Comparison of ENCODE assay signal across 11 mouse cellular contexts in the genomic region with DNA sequence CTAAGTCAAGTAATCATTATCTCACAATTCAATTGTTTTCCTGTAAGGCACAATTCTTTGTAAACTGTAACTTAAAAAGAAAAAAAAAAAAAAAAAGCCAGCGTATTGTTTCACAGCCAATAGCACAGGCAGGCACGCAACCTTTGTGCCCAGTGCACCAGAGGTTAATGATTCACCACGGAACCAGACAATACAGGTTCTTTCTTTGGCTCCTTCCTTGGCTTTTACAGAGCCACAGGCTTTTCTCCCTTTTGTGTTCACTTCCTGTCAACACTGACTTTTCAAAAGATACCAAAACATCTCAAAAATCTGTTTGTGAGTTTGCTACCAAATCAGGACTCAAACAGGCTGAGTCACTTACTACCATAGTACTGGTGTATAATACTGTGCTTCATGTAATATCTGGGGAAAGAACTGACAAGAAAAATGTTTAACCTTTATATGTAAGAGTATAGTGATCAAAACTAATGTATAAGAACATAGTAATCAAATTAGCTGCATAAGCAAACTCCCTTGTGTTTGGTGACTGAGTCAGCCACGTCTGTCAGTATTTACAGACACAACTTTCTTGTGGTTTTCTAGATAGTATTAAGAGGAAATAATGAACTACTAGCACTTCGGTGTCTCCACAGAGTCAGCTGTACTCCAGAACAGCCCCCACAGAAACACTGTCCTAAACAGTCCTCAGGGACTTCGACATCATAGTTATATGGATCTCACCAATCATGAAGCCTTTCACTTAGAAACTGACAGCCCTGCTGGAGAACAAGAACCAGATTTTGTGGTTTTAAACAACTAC. TPM values are rescaled to one million over a fixed set of nuclear protein-coding genes. Genes with fewer than 3 reads are reported as not detected.
A peak's percentile ranks its signal among the peaks of the same experiment; 100 is the strongest.
DNase-seq lines count a peak whose midpoint lies in the region; ATAC-seq and TF ChIP-seq lines count a peak whose summit lies in the region.
"Had no signal": no experiment of that assay in that cellular context is flagged by ENCODE, and none has a peak within 500 bp of the region (broad histone marks: within the 10 kb centered on the region; RNA-seq: fewer than 3 reads in every experiment).

No protein-coding gene starts in this region.

- no peak overlapping the region for H3K9ac ChIP-seq in hindbrain, postnatal 0 days (replicated peaks; ENCODE audit: low read length)
- no peak overlapping the region for H3K9ac ChIP-seq in MEL (ENCODE audit: control insufficient read depth, low read depth, low read length, poor library complexity, severe bottlenecking)
- no peak overlapping the region for H3K9ac ChIP-seq in liver, postnatal 0 days (replicated peaks)
- H3K9ac ChIP-seq: embryonic facial prominence, embryonic 12.5 days; hindbrain, embryonic 13.5 days had no signal

- H3K36me3 ChIP-seq in hindbrain, embryonic 10.5 days: peaks cover 13% of the 10 kb centered on the region; the same call in 1 of the 2 replicates
- H3K36me3 ChIP-seq in hindbrain, postnatal 0 days (ENCODE audit: insufficient read depth, low read length): no peaks in the 10 kb centered on the region
- peaks cover 0 to 2% of the 10 kb centered on the region in 2 experiments; a peak in 3 of 4 replicates for H3K36me3 ChIP-seq in MEL (ENCODE audit: control insufficient read depth in 1 of 2, insufficient read depth in 2 of 2, low read length in 2 of 2)
- peaks cover 3% of the 10 kb centered on the region for H3K36me3 ChIP-seq in liver, postnatal 0 days (replicated peaks; ENCODE audit: insufficient read depth, low read length)
- H3K36me3 ChIP-seq: embryonic facial prominence, embryonic 12.5 days had no signal

- H3K79me2 ChIP-seq in MEL (ENCODE audit: control insufficient read depth, insufficient read depth, low read length, poor library complexity): no peaks in the 10 kb centered on the region

- TF ChIP-seq EP300 in MEL (IDR thresholded peaks at IDR 0.05; ENCODE audit: low read depth in 1 of 2, low read length in 2 of 2): no peak
- TF ChIP-seq EP300 in liver, postnatal 0 days (IDR thresholded peaks at IDR 0.05; ENCODE audit: low read depth): no peak

- WGBS in hindbrain, embryonic 10.5 days: 46% methylated on average over 6 of the region's 6 CpGs
- 43% methylated on average over 6 of the region's 6 CpGs for WGBS in hindbrain, postnatal 0 days
- WGBS in liver, postnatal 0 days (ENCODE audit: insufficient replicate concordance): 33% methylated on average over 6 of the region's 6 CpGs

- no peak overlapping the region for H3K4me2 ChIP-seq in hindbrain, postnatal 0 days (ENCODE audit: low read depth, low read length)
- H3K4me2 ChIP-seq in liver, postnatal 0 days (ENCODE audit: low read depth, low read length): no peak overlapping the region
- H3K4me2 ChIP-seq: embryonic facial prominence, embryonic 12.5 days; hindbrain, embryonic 13.5 days had no signal

- H3K4me1 ChIP-seq in hindbrain, embryonic 10.5 days (replicated peaks): peaks cover 25% of the 10 kb centered on the region
- no peaks in the 10 kb centered on the region for H3K4me1 ChIP-seq in hindbrain, postnatal 0 days (ENCODE audit: insufficient read depth, low read length)
- H3K4me1 ChIP-seq in MEL (ENCODE audit: control insufficient read depth in 1 of 2, insufficient read depth in 2 of 2, low read length in 2 of 2): no peaks in the 10 kb centered on the region
- peaks cover 22% of the 10 kb centered on the region for H3K4me1 ChIP-seq in liver, postnatal 0 days (ENCODE audit: insufficient read depth)
- H3K4me1 ChIP-seq: hindbrain, embryonic 13.5 days had no signal

- H3K27me3 ChIP-seq in hindbrain, embryonic 10.5 days (ENCODE audit: insufficient read depth, poor library complexity, severe bottlenecking): no peaks in the 10 kb centered on the region
- H3K27me3 ChIP-seq in hindbrain, postnatal 0 days (ENCODE audit: insufficient read depth, low read length): no peaks in the 10 kb centered on the region
- H3K27me3 ChIP-seq in MEL (ENCODE audit: control insufficient read depth in 1 of 2, insufficient read depth in 2 of 2, low read length in 2 of 2): no peaks in the 10 kb centered on the region
- no peaks in the 10 kb centered on the region for H3K27me3 ChIP-seq in liver, postnatal 0 days (ENCODE audit: insufficient read depth, low read length)
- H3K27me3 ChIP-seq: embryonic facial prominence, embryonic 12.5 days; hindbrain, embryonic 13.5 days had no signal

- peak overlapping the region; percentile 45; the same call in 1 of the 2 replicates for H3K27ac ChIP-seq in hindbrain, embryonic 10.5 days
- H3K27ac ChIP-seq in hindbrain, postnatal 0 days: no peak overlapping the region
- H3K27ac ChIP-seq in MEL (ENCODE audit: control insufficient read depth, low read depth, low read length): no peak overlapping the region
- peak overlapping the region; percentile 68 for H3K27ac ChIP-seq in liver, postnatal 0 days (ENCODE audit: low read depth)
- H3K27ac ChIP-seq: embryonic facial prominence, embryonic 12.5 days; hindbrain, embryonic 13.5 days had no signal

- peak; percentile 28 for DNase-seq in hindbrain, embryonic 10.5 days (ENCODE audit: low spot score)
- no peak for DNase-seq in hindbrain, postnatal 0 days (ENCODE audit: low spot score)
- DNase-seq in MEL (ENCODE audit: low read depth, low spot score): peak; percentile 24
- DNase-seq in kidney, adult 18-20 months: peak; percentile 66
- DNase-seq in liver, postnatal 0 days: peak; percentile 44
- DNase-seq in right cerebral cortex, postnatal 10 days (ENCODE audit: low spot score in 2 of 2): no peak
- DNase-seq in frontal cortex, postnatal 10 days (ENCODE audit: low spot score in 2 of 2): no peak
- DNase-seq in right cerebral cortex, postnatal 4 days: no peak

- ATAC-seq in hindbrain, postnatal 0 days: no peak
- ATAC-seq in liver, postnatal 0 days: peak; percentile 85

- TF ChIP-seq POLR2A in MEL (IDR thresholded peaks at IDR 0.05; ENCODE audit: control insufficient read depth in 1 of 2, insufficient read depth in 1 of 2, low read depth in 1 of 2, low read length in 2 of 2, poor library complexity in 1 of 2): no peak

- no peaks in the 10 kb centered on the region for H3K9me3 ChIP-seq in hindbrain, embryonic 10.5 days
- H3K9me3 ChIP-seq in hindbrain, postnatal 0 days (ENCODE audit: low read length): no peaks in the 10 kb centered on the region
- no peaks in the 10 kb centered on the region for H3K9me3 ChIP-seq in MEL (replicated peaks; ENCODE audit: insufficient read depth, low read length)
- no peaks in the 10 kb centered on the region for H3K9me3 ChIP-seq in liver, postnatal 0 days (ENCODE audit: low read length)
- H3K9me3 ChIP-seq: embryonic facial prominence, embryonic 12.5 days; G1E; hindbrain, embryonic 13.5 days had no signal

- TF ChIP-seq CTCF in hindbrain, postnatal 0 days (IDR thresholded peaks at IDR 0.05; ENCODE audit: low read depth): no peak
- TF ChIP-seq CTCF in MEL (IDR thresholded peaks at IDR 0.05 in 2 of 3, conservative IDR thresholded peaks at IDR 0.05 in 1 of 3; ENCODE audit: control insufficient read depth in 1 of 3, insufficient read depth in 1 of 3, low read depth in 2 of 3, low read length in 3 of 3, poor library complexity in 1 of 3, severe bottlenecking in 1 of 3): no peak
- no peak for TF ChIP-seq CTCF in liver, postnatal 0 days (IDR thresholded peaks at IDR 0.05; ENCODE audit: low read depth)

- no peak overlapping the region for H3K4me3 ChIP-seq in hindbrain, embryonic 10.5 days
- no peak overlapping the region for H3K4me3 ChIP-seq in hindbrain, postnatal 0 days (ENCODE audit: low read length)
- no peak overlapping the region for H3K4me3 ChIP-seq in MEL (ENCODE audit: control insufficient read depth in 1 of 2, insufficient read depth in 1 of 2, low read depth in 2 of 2, low read length in 2 of 2)
- no peak overlapping the region for H3K4me3 ChIP-seq in liver, postnatal 0 days (ENCODE audit: low read depth, low read length)
- H3K4me3 ChIP-seq: embryonic facial prominence, embryonic 12.5 days; hindbrain, embryonic 13.5 days had no signal

- no peak for TF ChIP-seq RAD21 in MEL (IDR thresholded peaks at IDR 0.05; ENCODE audit: low read depth, low read length)

TF ChIP-seq in MEL, 35 proteins besides CTCF, POLR2A, EP300 and RAD21:
- no peak for TF ChIP-seq SIN3A (IDR thresholded peaks at IDR 0.05; ENCODE audit: low read length)
- no peak for TF ChIP-seq MAZ (IDR thresholded peaks at IDR 0.05; ENCODE audit: low read depth, low read length)
- no peak for TF ChIP-seq NRF1 (IDR thresholded peaks at IDR 0.05; ENCODE audit: insufficient read depth, low read depth, low read length, poor library complexity, severe bottlenecking)
- TF ChIP-seq CHD1 (IDR thresholded peaks at IDR 0.05; ENCODE audit: low read depth, low read length): no peak
- no peak for TF ChIP-seq ETS1 (IDR thresholded peaks at IDR 0.05; ENCODE audit: low read depth, low read length)
- TF ChIP-seq HCFC1 (IDR thresholded peaks at IDR 0.05; ENCODE audit: low read depth, low read length): no peak
- no peak for TF ChIP-seq SMC3 (IDR thresholded peaks at IDR 0.05; ENCODE audit: low read depth, low read length)
- no peak for TF ChIP-seq POLR2AphosphoS5 (IDR thresholded peaks at IDR 0.05; ENCODE audit: borderline replicate concordance, low read depth, low read length)
- no peak for TF ChIP-seq ZC3H11A (IDR thresholded peaks at IDR 0.05; ENCODE audit: low read depth, low read length)
- no peak for TF ChIP-seq JUND (IDR thresholded peaks at IDR 0.05; ENCODE audit: low read depth, low read length)
- TF ChIP-seq TCF12 (IDR thresholded peaks at IDR 0.05; ENCODE audit: low read depth, low read length): no peak
- no peak for TF ChIP-seq MXI1 (IDR thresholded peaks at IDR 0.05; ENCODE audit: low read depth, low read length)
- TF ChIP-seq ELF1 (IDR thresholded peaks at IDR 0.05; ENCODE audit: low read depth, low read length): no peak
- no peak for TF ChIP-seq ZNF384 (IDR thresholded peaks at IDR 0.05; ENCODE audit: low read depth, low read length)
- no peak for TF ChIP-seq GABPA (IDR thresholded peaks at IDR 0.05; ENCODE audit: low read depth, low read length)
- no peak for TF ChIP-seq USF1 (IDR thresholded peaks at IDR 0.05; ENCODE audit: low read depth, low read length)
- TF ChIP-seq MEF2A (IDR thresholded peaks at IDR 0.05; ENCODE audit: extremely low read depth, insufficient replicate concordance, low read depth, low read length, poor library complexity, severe bottlenecking): no peak

RNA-seq across cellular contexts. Expression of gene Lpar6, which starts 16.0 kb away (rescaled TPM):
- polyA plus RNA-seq in hindbrain, embryonic 10.5 days (2016; fragmentation: Nextera tagmentation; extraction: Ambion mirVana): 15.4 and 18.0 TPM in 2 replicates
- 2.9 and 3.6 TPM in 2 replicates for total RNA-seq in hindbrain, postnatal 0 days (2014; rRNA removed)
- 2.6 and 2.7 TPM in 2 replicates for polyA plus RNA-seq in hindbrain, postnatal 0 days (2015; fragmentation: Nextera tagmentation; extraction: Ambion mirVana)
- total RNA-seq in MEL (2012; rRNA removed): not detected in 2 replicates
- polyA plus RNA-seq in MEL (2012; ENCODE audit: insufficient read depth in 1 of 2, insufficient read length in 2 of 2, low read depth in 1 of 2, low replicate concordance in 2 of 2, missing spikeins in 1 of 2): not detected
- polyA plus RNA-seq in liver, postnatal 0 days (2015; fragmentation: Nextera tagmentation; extraction: Ambion mirVana): 12.2 and 12.9 TPM in 2 replicates

Comparison
In these comparisons a context has a peak if more than half of its experiments do, and no peak if none do; other contexts are left out.
1. DNase-seq: peak in hindbrain, embryonic 10.5 days (single experiment), MEL (single experiment), kidney, adult 18-20 months (single experiment) and liver, postnatal 0 days (single experiment); none in hindbrain, postnatal 0 days (single experiment), right cerebral cortex, postnatal 10 days (0 of 2), frontal cortex, postnatal 10 days (0 of 2) and right cerebral cortex, postnatal 4 days (single experiment).
2. H3K27ac ChIP-seq: peak in hindbrain, embryonic 10.5 days (single experiment) and liver, postnatal 0 days (single experiment); none in hindbrain, postnatal 0 days (single experiment) and MEL (single experiment).